Mouse (Mus musculus) cerebellum, adult 2 months (tissue): ENCODE measurements around the gene Rasl10b.

Source experiments
- CTCF ChIP-seq: fragments of 200-500 bp; IDR thresholded peaks from 2 replicates; pipeline ENCODE4 v1.5.1; 2011; ENCODE audit warnings: low read depth, mild to moderate bottlenecking, control low read depth, low read length, moderate library complexity, borderline replicate concordance; ENCODE audit not compliant: insufficient read depth
- POLR2A ChIP-seq: fragments of 200-500 bp; IDR thresholded peaks from 2 replicates; pipeline ENCODE4 v1.6.1; 2011; ENCODE audit warnings: low read length, control low read depth, borderline replicate concordance; ENCODE audit not compliant: insufficient read depth

GRCm38 (mm10) chr11:83426964-83427363, 18.0 kb downstream of the Rasl10b start:
- TF ChIP-seq POLR2A (no peak), CTCF (no peak)
